Mouse (Mus musculus) CH12.LX (cell line): ENCODE data around the gene Olfr33.

Source experiments
- CTCF ChIP-seq, 2 experiments: IDR thresholded peaks in 1 of 2; conservative IDR thresholded peaks in 1 of 2; 2 replicates each; pipeline ENCODE4 v1.5.1; 2011 to 2012; ENCODE audit warnings: low read depth in 2 of 2, low read length in 2 of 2, improper control_type of control experiment in 1 of 2, inconsistent platforms in 1 of 2, mild to moderate bottlenecking in 1 of 2, moderate library complexity in 1 of 2
- EP300 ChIP-seq: IDR thresholded peaks from 2 replicates; pipeline ENCODE4 v1.6.1; 2011; ENCODE audit warnings: low read length, improper control_type of control experiment
- ETS1 ChIP-seq: conservative IDR thresholded peaks from 2 replicates; pipeline ENCODE4 v1.6.1; 2012; ENCODE audit warnings: low read depth, mild to moderate bottlenecking, inconsistent platforms, low read length, improper control_type of control experiment, moderate library complexity
- HCFC1 ChIP-seq: IDR thresholded peaks from 2 replicates; pipeline ENCODE4 v1.6.1; 2012; ENCODE audit warnings: low read depth, mild to moderate bottlenecking, inconsistent platforms, low read length, improper control_type of control experiment
- KAT2A ChIP-seq: IDR thresholded peaks from 2 replicates; pipeline ENCODE4 v1.6.1; 2012; ENCODE audit warnings: low read length, improper control_type of control experiment, inconsistent platforms; ENCODE audit not compliant: insufficient replicate concordance
- MAFK ChIP-seq: IDR thresholded peaks from 2 replicates; pipeline ENCODE4 v1.6.1; 2011; ENCODE audit warnings: low read length, improper control_type of control experiment; ENCODE audit not compliant: insufficient replicate concordance
- MXI1 ChIP-seq: IDR thresholded peaks from 2 replicates; pipeline ENCODE4 v1.6.1; 2011; ENCODE audit warnings: mild to moderate bottlenecking, low read depth, low read length, improper control_type of control experiment
- MYC ChIP-seq: IDR thresholded peaks from 2 replicates; pipeline ENCODE4 v1.6.1; 2011; ENCODE audit warnings: low read depth, mild to moderate bottlenecking, improper control_type of control experiment, low read length
- POLR2A ChIP-seq: IDR thresholded peaks from 2 replicates; pipeline ENCODE4 v1.6.1; 2011; ENCODE audit warnings: low read depth, mild to moderate bottlenecking, improper control_type of control experiment, low read length
- POLR2AphosphoS2 ChIP-seq: IDR thresholded peaks from 2 replicates; pipeline ENCODE4 v1.6.1; 2011; ENCODE audit warnings: low read depth, low read length, improper control_type of control experiment
- USF1 ChIP-seq: IDR thresholded peaks from 2 replicates; pipeline ENCODE4 v1.6.1; 2014; ENCODE audit warnings: low read depth, mild to moderate bottlenecking, inconsistent platforms, low read length, improper control_type of control experiment

DNA sequence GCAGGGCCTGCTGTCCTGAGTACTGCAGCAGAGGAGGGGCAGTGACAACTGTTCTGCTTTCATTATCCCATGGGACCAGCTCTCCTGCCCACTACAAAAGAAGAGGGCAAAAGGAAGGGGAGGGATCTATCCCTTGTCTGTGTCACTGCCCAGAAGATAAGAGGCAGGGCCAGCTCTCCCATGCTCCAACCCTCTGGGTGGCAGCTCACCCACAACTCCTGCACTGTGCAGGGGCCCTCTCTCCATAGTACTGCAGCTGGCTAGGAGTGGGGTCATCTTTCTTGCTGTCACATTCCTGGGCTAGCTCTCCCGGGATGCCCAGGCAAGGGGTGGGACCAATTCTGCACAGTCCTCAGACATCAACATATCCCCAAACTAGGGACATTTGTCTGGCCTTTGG, 14.9 kb upstream of the Olfr33 start:
- TF ChIP-seq CTCF (conservative IDR thresholded peaks at IDR 0.05 in 1 of 2, IDR thresholded peaks at IDR 0.05 in 1 of 2; ENCODE audit: low read depth in 2 of 2, low read length in 2 of 2) (no peak), ETS1 (no peak), HCFC1 (no peak), MXI1 (no peak), MYC (no peak), EP300 (no peak), POLR2AphosphoS2 (no peak), POLR2A (no peak), MAFK (no peak), KAT2A (no peak), USF1 (no peak)
